Mouse (Mus musculus) heart, embryonic 15.5 days (tissue): ENCODE measurements around the gene Hic2. TPM values are rescaled to one million over a fixed set of nuclear protein-coding genes. Genes with fewer than 3 reads are reported as not detected.

Experiments
- ATAC-seq: fragments of 200-750 bp; cut with Nextera tagmentation; replicated peaks from 2 replicates; pipeline ENCODE4 v1.8.0; 2017; ENCODE audit warnings: low read depth, moderate TSS enrichment; ENCODE audit not compliant: insufficient number of reproducible peaks, insufficient read depth, low FRiP score
- H3K27ac ChIP-seq: fragments of 300-500 bp; sonication (generic); 2 replicates; pipeline ENCODE4 v1.5.1; 2015; ENCODE audit warnings: mild to moderate bottlenecking, inconsistent platforms
- H3K27me3 ChIP-seq: fragments of 300-500 bp; sonication (generic); 2 replicates; pipeline ENCODE4 v1.6.1; 2015; ENCODE audit warnings: inconsistent platforms
- H3K36me3 ChIP-seq: fragments of 300-500 bp; sonication (generic); 2 replicates; pipeline ENCODE4 v1.6.1; 2015; ENCODE audit warnings: mild to moderate bottlenecking, inconsistent platforms
- H3K4me1 ChIP-seq: fragments of 300-500 bp; sonication (generic); replicated peaks from 2 replicates; pipeline ENCODE4 v1.6.1; 2015; ENCODE audit warnings: inconsistent platforms
- H3K4me2 ChIP-seq: fragments of 300-500 bp; sonication (generic); 2 replicates; pipeline ENCODE4 v1.6.1; 2015; ENCODE audit warnings: inconsistent platforms, mild to moderate bottlenecking, moderate library complexity
- H3K4me3 ChIP-seq: fragments of 300-500 bp; sonication (generic); 2 replicates; pipeline ENCODE4 v1.5.1; 2015; ENCODE audit warnings: mild to moderate bottlenecking, inconsistent platforms
- H3K9ac ChIP-seq: fragments of 300-500 bp; sonication (generic); 2 replicates; pipeline ENCODE4 v1.6.1; 2015; ENCODE audit warnings: mild to moderate bottlenecking, inconsistent platforms
- H3K9me3 ChIP-seq: fragments of 300-500 bp; sonication (generic); replicated peaks from 2 replicates; pipeline ENCODE4 v1.6.1; 2016; ENCODE audit warnings: inconsistent platforms
- WGBS: fragments of 180-500 bp; shearing (Covaris S2); methylation state at CpG from one replicate; pipeline ENCODE4 v1.1.7; 2015; ENCODE audit warnings: mixed read lengths; 5-methylcytosine and 5-hydroxymethylcytosine counted together
- polyA plus RNA-seq: library from polyadenylated mRNA; unstranded; fragments of >200 nt; fragmentation: Nextera tagmentation; extraction: Ambion mirVana; gene quantifications from 2 replicates; pipeline ENCODE4 v1.2.1, GENCODE M21; 2015

Gene Hic2
- 3.2 and 4.0 TPM in 2 replicates for polyA plus RNA-seq

DNA sequence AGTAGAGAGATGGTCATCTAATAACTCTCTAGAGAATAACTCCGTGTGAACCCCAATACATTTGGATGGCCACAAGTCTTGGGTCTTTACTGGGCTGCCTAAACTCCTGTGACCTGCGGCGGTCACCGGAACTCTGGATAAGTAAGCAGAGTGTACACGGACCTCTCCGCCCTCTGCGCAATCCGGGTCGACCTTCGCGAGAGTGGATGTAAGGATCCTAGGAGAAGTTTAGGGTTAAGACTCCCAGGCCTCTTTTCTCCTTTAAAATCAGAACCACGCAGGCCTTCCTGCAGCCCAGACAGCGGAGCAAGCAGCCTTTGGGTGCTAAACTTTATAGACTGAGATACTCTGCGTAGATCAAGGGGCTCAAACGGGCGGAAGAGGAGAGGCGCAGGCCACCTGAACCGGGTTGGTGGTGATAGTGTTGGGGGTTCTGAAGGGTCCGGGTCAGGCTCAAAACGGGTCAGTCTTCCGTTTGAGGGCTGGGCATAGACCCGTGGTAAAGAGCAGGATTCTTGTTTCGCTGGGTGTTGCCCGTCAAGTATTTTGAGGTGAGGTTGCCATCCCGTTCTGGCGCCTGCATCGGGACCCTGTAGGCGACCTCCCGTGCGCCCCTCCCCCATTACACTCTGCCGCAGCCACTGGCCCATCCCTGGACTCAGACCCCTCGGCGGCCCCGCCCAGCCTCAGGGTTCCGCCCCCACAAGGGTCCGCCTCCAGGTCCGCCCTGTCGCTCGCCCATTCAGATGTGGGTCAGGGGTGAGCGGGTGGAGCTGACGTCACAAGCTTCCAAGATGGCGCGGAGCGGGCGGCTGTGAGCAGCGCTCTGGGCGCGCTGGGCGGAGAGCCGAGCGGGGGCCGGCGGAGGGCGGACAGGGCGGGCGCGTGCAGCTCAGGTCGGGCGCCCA is at the start of gene Hic2:
Gene Hic2, plus strand, starts transcription at position 779 of the 908 bp plus-strand sequence.
- WGBS: 2% methylated on average over 59 of the region's 59 CpGs
- Histone ChIP-seq H3K4me1 (peaks cover 39% of the 10 kb centered on the region), H3K27ac (peak within 1 kb of the TSS; percentile 93), H3K4me3 (peak within 1 kb of the TSS; percentile 97), H3K36me3 (no peaks in the 10 kb centered on the region), H3K27me3 (no peaks in the 10 kb centered on the region), H3K9me3 (no peaks in the 10 kb centered on the region), H3K4me2 (peak within 1 kb of the TSS; percentile 93), H3K9ac (peak within 1 kb of the TSS; percentile 98)
- ATAC-seq: peak; percentile 96

DNA sequence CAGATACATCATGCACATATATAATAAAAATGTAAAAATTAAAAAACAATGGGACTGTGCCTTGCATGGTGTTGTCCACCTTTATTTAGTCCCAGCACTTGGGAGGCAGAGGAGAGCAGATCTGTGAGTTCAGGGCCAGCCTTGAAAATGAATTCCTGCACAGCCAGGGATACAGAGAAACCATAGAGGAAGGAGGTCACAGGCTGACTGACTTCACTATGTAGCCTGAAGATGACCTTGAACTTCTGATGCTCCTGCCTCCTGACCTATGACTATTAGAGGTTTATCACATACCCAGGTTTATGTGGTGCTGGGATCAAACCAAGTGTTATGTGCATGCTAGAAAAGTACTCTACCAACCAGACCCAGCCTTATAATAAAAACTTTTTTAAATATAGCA is 47.9 kb upstream of the Hic2 start:
- peaks cover 8% of the 10 kb centered on the region for H3K36me3 ChIP-seq
- H3K27me3 ChIP-seq: no peaks in the 10 kb centered on the region
- H3K4me1 ChIP-seq: peaks cover 9% of the 10 kb centered on the region; the same call in 1 of the 2 replicates
- H3K9me3 ChIP-seq: no peaks in the 10 kb centered on the region
- no peak overlapping the region for H3K9ac ChIP-seq
- no peak overlapping the region for H3K27ac ChIP-seq
- H3K4me2 ChIP-seq: no peak overlapping the region
- no peak overlapping the region for H3K4me3 ChIP-seq
- no peak for ATAC-seq

DNA sequence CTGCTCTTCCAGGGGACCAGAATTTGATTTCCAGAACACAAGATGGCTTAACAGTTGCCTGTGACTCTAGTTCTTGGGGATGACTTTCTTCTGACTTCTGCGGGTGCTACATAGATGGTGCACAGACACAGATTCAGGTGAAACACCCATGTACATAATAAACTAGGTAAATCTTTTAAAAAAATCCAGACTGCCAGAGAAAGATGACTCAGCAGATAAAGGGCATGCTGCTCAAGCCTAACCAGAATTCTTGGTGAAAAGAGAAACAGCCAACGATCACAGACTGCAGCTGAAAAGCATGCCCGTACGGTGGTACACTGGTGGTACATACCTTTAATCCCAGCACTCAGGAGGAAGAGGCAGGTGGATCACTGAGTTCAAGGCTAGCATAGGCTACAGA is 39.5 kb upstream of the Hic2 start:
- Histone ChIP-seq H3K27ac (no peak overlapping the region), H3K36me3 (no peaks in the 10 kb centered on the region), H3K4me1 (peaks cover 4% of the 10 kb centered on the region), H3K27me3 (no peaks in the 10 kb centered on the region), H3K9ac (no peak overlapping the region), H3K9me3 (no peaks in the 10 kb centered on the region), H3K4me3 (no peak overlapping the region), H3K4me2 (no peak overlapping the region)
- 84% methylated on average over 4 of the region's 4 CpGs for WGBS
- ATAC-seq: no peak

DNA sequence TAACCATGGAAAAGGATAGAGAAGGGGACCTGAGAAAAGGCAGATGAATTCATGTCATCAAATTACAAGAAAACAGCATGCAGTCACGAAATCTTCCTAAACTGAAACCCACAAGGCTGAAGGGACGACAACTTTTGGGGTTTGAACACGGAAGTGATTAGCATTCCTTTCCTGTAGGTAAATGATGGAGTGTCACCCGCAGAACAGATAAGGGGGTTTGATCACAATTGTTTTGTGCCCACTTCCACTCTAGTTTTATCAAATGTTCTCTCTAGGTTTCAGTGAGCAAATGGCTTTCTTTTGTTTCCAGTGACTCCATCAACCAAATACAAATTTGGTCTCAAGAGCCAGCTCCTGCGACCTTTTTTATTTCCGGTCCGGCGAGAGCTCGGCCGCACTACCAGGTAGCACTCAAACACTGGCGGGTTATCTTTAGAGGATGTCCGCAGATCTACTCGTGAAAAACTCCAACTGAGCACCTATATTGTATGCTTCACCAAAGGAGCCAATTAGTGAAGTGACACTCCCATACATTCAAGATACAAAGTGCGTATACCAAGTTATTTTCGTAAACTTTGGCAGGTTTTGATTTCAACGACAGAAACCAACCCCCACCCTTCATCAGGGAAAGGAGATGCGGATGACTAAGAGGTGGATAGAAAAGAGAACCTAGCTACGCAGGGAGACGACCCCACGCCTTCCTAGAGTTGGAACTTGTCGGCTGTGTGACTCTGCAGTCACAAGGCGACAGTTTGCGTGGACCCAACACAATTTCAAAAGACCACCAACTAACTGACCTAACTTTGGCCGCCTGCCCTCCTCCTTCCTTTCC is 33.0 kb upstream of the Hic2 start:
- no peaks in the 10 kb centered on the region for H3K27me3 ChIP-seq
- no peaks in the 10 kb centered on the region for H3K36me3 ChIP-seq
- H3K9ac ChIP-seq: peak overlapping the region; percentile 93
- ATAC-seq: no peak
- no peaks in the 10 kb centered on the region for H3K9me3 ChIP-seq
- peaks cover 13% of the 10 kb centered on the region for H3K4me1 ChIP-seq
- H3K27ac ChIP-seq: peak overlapping the region; percentile 73
- WGBS: 3% methylated on average over 24 of the region's 24 CpGs
- H3K4me3 ChIP-seq: peak overlapping the region; percentile 78
- H3K4me2 ChIP-seq: peak overlapping the region; percentile 71

DNA sequence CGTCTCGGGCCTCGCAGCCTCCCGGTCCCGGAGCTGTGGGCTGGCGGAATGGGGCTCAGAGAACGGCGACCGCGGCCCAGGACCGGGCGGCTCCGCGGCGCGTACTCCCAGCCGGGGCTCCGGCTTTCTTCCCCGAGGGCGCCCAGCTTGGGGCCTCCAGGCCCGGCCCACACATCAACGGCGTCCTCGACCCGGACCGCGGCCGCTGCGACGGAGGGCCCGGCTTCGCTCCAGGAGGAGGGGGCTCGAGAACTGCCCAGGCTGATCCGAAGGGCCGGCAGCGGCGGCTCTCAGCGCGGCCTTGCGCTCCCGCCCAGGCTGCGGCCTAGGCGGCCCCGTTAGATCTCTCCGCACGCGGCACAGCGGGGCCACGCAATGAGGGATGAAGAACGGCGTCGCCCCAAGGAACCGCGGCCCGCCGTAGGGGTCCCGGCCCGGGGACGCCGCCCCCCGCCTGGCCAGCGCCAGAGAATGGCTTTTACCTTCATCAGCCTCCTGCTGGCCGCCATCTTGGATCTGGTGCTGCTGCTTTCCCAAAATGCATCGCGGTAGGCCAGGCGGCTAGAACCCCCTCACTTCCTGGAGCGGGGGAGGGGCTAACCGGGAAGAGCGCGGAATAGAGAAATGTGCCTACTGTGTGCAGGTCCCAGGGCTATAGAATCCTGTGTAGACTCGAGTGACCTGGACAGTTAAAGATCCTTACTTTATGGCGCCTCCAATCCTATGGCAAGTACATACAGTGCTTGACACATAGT is 32.2 kb upstream of the Hic2 start:
- ATAC-seq: peak; percentile 68
- Histone ChIP-seq H3K27me3 (no peaks in the 10 kb centered on the region), H3K4me3 (peak overlapping the region; percentile 78), H3K4me2 (peak overlapping the region; percentile 71), H3K9me3 (no peaks in the 10 kb centered on the region), H3K4me1 (peaks cover 13% of the 10 kb centered on the region), H3K9ac (peak overlapping the region; percentile 93), H3K27ac (peak overlapping the region; percentile 73), H3K36me3 (no peaks in the 10 kb centered on the region)
- WGBS: under 1% methylated on average over 70 of the region's 72 CpGs

DNA sequence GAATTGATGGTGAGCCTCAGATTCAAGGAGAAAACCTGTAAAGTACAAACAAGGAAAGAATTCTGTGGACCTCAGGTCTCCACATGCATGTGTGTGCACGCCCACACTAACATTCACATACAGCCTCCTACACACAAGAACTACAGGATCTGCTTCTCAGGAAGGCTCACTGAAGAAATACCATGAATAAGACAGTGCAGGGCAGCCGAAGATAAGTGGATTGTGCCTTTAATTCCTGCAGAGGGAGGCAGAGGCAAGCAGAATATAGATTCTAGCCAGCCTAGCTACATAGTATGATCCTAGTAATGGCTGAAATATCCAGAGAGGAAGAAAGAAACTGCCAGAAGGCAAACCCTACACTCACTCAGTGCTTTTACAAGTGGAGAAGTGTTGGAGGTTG is 31.4 kb upstream of the Hic2 start:
- peak; percentile 66 for ATAC-seq
- H3K4me1 ChIP-seq: peaks cover 13% of the 10 kb centered on the region
- no peak overlapping the region for H3K4me2 ChIP-seq
- 54% methylated on average over 2 of the region's 2 CpGs for WGBS
- no peaks in the 10 kb centered on the region for H3K27me3 ChIP-seq
- H3K4me3 ChIP-seq: no peak overlapping the region; the same call in 1 of the 2 replicates
- H3K9ac ChIP-seq: no peak overlapping the region
- H3K36me3 ChIP-seq: no peaks in the 10 kb centered on the region
- H3K9me3 ChIP-seq: no peaks in the 10 kb centered on the region
- H3K27ac ChIP-seq: 0 out of 2 replicates have a peak overlapping the region, but pooled peaks have one; percentile 18

DNA sequence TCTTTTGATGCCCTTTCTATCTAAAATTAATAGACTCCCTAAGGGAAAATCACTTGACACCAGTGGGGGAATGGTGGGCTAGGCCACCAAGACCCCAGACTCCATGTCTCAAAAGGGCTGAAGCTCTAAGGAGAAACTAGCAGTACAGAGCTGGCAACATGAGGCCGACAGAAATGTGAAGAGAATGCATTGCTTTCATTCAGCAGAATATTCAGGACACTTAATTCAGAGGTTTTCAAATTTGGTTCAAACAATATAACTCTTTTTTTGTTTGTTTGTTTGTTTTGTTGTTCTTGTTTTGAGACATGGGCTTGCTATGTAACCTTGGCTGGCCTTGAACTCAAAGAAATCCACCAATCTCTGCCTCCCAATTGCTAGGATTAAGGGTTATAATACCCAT is 30.8 kb upstream of the Hic2 start, which contains the start of gene Ube2l3:
Gene Ube2l3, minus strand, starts transcription at position 101 of the 400 bp plus-strand sequence.
- Histone ChIP-seq H3K27me3 (no peaks in the 10 kb centered on the region), H3K27ac (0 out of 2 replicates have a peak within 1 kb of the TSS, but pooled peaks have one; percentile 18), H3K36me3 (no peaks in the 10 kb centered on the region), H3K9me3 (no peaks in the 10 kb centered on the region), H3K4me2 (peak within 1 kb of the TSS; percentile 71), H3K9ac (no peak within 1 kb of the TSS; the same call in 1 of the 2 replicates), H3K4me1 (peaks cover 13% of the 10 kb centered on the region), H3K4me3 (peak within 1 kb of the TSS; percentile 78)
- WGBS: 84% methylated on average over 1 of the region's 1 CpGs
- no peak for ATAC-seq

DNA sequence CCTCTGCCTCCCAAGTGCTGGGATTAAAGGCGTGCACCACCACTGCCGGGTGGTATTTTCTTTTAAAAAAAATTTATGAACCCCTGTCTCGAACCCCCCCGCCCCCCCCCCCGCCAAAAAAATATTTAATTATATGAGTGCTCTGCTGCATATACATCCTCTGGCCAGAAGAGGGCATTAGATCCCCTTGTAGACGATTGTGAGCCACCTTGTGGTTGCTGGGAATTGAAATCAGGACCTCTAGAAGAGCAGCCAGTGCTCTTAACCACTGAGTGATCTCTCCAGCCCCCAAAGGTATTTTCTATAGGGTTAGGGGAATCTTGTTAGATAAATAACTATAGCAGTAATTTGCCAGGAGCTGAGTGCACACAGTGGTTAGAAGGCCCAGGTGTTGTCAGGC is 28.4 kb upstream of the Hic2 start:
- Histone ChIP-seq H3K4me1 (peaks cover 20% of the 10 kb centered on the region), H3K36me3 (no peaks in the 10 kb centered on the region), H3K9me3 (no peaks in the 10 kb centered on the region), H3K27ac (no peak overlapping the region), H3K4me2 (no peak overlapping the region), H3K9ac (no peak overlapping the region), H3K27me3 (no peaks in the 10 kb centered on the region; the same call in 1 of the 2 replicates), H3K4me3 (no peak overlapping the region)
- 3% methylated on average over 6 of the region's 6 CpGs for WGBS
- no peak for ATAC-seq

DNA sequence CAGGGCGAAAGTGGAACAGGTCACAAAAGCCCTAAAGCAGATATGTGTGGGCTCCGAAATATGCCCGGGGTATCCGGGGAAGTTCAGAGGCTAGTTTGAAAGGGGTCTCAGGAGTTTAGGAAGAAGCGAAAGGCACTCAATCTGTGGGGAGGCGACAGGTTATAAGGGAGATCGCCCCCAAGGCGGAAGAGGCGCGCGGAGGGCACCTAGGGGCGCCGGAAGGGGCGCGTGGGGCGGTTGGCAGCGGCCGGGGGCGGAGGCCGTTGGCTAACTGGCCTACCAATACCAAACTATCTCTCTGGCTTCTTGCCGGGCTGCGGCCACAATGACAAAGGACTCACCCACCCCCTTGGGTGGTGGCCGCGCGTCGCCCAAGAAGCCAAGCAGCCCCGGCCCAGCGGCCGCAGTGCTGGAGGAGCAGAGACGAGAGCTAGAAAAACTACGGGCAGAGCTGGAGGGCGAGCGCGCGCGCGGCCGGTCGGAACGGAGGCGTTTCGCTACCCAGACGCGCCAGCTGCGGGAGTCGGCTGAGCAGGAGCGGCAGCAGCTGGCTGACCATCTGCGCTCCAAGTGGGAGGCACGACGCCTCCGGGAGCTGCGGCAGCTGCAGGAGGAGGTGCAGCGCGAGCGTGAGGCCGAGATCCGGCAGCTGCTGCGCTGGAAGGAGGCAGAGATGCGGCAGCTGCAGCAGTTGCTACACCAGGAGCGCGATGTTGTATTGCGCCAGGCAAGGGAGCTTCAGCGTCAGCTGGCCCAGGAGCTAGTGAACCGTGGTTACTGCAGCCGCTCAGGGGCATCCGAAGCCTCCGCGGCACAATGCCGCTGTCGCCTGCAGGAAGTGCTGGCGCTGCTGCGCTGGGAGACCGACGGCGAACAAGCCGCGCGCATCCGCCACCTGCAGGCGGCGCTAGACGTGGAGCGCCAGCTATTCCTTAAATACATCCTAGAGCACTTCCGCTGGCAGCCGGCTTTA is 24.7 kb upstream of the Hic2 start, which contains the start of gene Rimbp3:
Gene Rimbp3, plus strand, starts transcription at position 215 of the 973 bp plus-strand sequence.
- peak within 1 kb of the TSS; percentile 71 for H3K9ac ChIP-seq
- peaks cover 22% of the 10 kb centered on the region for H3K4me1 ChIP-seq
- peak within 1 kb of the TSS; percentile 68 for H3K4me3 ChIP-seq
- peak within 1 kb of the TSS; percentile 17 for H3K27ac ChIP-seq
- no peaks in the 10 kb centered on the region for H3K36me3 ChIP-seq
- peak; percentile 75 for ATAC-seq
- peak within 1 kb of the TSS; percentile 99 for H3K4me2 ChIP-seq
- peaks cover 20% of the 10 kb centered on the region for H3K27me3 ChIP-seq
- no peaks in the 10 kb centered on the region for H3K9me3 ChIP-seq
- under 1% methylated on average over 85 of the region's 85 CpGs for WGBS
